Mouse (Mus musculus) thymus, adult 2 months (tissue): ENCODE measurements around the gene Sh3d21. TPM values are rescaled to one million over a fixed set of nuclear protein-coding genes. Genes with fewer than 3 reads are reported as not detected.
"Not testable (repeated sequence)": the region's sequence is repeated elsewhere in the genome, so short reads cannot be mapped to it uniquely, and the experiment has no call there.

Experiments
- DNase-seq: peaks from one replicate; pipeline ENCODE4 v3.0.0; 2021
- H3K27ac ChIP-seq: fragments of 200-500 bp; 2 replicates; pipeline ENCODE4 v1.5.1; 2012; ENCODE audit warnings: low read length, control low read depth; ENCODE audit not compliant: control insufficient read depth, insufficient read depth
- H3K27me3 ChIP-seq: fragments of 200-500 bp; 2 replicates; pipeline ENCODE4 v1.6.1; 2012; ENCODE audit warnings: mild to moderate bottlenecking, low read length, moderate library complexity, mixed read lengths; ENCODE audit not compliant: control insufficient read depth, insufficient read depth
- H3K36me3 ChIP-seq: fragments of 200-500 bp; 2 replicates; pipeline ENCODE4 v1.6.1; 2012; ENCODE audit warnings: mild to moderate bottlenecking, low read length, moderate library complexity; ENCODE audit not compliant: control insufficient read depth, insufficient read depth
- H3K4me1 ChIP-seq: fragments of 200-500 bp; replicated peaks from 2 replicates; pipeline ENCODE4 v1.6.1; 2012; ENCODE audit warnings: low read length; ENCODE audit not compliant: control insufficient read depth, insufficient read depth
- H3K4me3 ChIP-seq: fragments of 200-500 bp; 2 replicates; pipeline ENCODE4 v1.5.1; 2012; ENCODE audit warnings: mild to moderate bottlenecking, low read length, control low read depth, moderate library complexity; ENCODE audit not compliant: control insufficient read depth, insufficient read depth
- CTCF ChIP-seq: fragments of 200-500 bp; IDR thresholded peaks from 2 replicates; pipeline ENCODE4 v1.5.1; 2012; ENCODE audit warnings: mild to moderate bottlenecking, control low read depth, low read length, moderate library complexity, borderline replicate concordance; ENCODE audit not compliant: control insufficient read depth, poor library complexity, insufficient read depth; ENCODE audit errors: extremely low read depth
- POLR2A ChIP-seq: fragments of 200-500 bp; IDR thresholded peaks from 2 replicates; pipeline ENCODE4 v1.6.1; 2012; ENCODE audit warnings: mild to moderate bottlenecking, low read length, control low read depth, moderate library complexity; ENCODE audit not compliant: control insufficient read depth, poor library complexity, insufficient read depth; ENCODE audit errors: extremely low read depth
- WGBS: fragments of 180-500 bp; shearing (Covaris S2); methylation state at CpG from one replicate; pipeline ENCODE4 v1.1.7; 2018; 5-methylcytosine and 5-hydroxymethylcytosine counted together
- polyA plus RNA-seq: library from polyadenylated mRNA; depleted of rRNA; stranded (reverse); fragments of >200 nt; gene quantifications from 2 replicates; pipeline ENCODE4 v1.2.3, GENCODE M21; 2012

The Sh3d21 gene
- polyA plus RNA-seq, 1 experiment = 1.2 TPM

- H3K27me3 ChIP-seq = no peaks in the 10 kb centered on the region
- DNase-seq = no peak
- TF ChIP-seq POLR2A = no peak
- TF ChIP-seq CTCF = no peak
- 96% methylated on average over 5 of the region's 5 CpGs for WGBS
- peaks cover 94% of the 10 kb centered on the region for H3K36me3 ChIP-seq
- no peak overlapping the region for H3K27ac ChIP-seq
- H3K4me1 ChIP-seq = no peaks in the 10 kb centered on the region
- no peak overlapping the region for H3K4me3 ChIP-seq
Observed at GRCm38 (mm10) chr4:126173800-126174199, 10.5 kb upstream of the Sh3d21 start.

GRCm38 (mm10) chr4:126170737-126171136 lies 7.4 kb upstream of the Sh3d21 start:
- H3K27ac ChIP-seq, H3K4me1 ChIP-seq, DNase-seq, H3K27me3 ChIP-seq, H3K4me3 ChIP-seq: not testable (repeated sequence)
- 98% methylated on average over 5 of the region's 5 CpGs for WGBS
- peaks cover 88% of the 10 kb centered on the region for H3K36me3 ChIP-seq

- peaks cover 69% of the 10 kb centered on the region for H3K36me3 ChIP-seq
- H3K27me3 ChIP-seq = no peaks in the 10 kb centered on the region
- DNase-seq = no peak
- 92% methylated on average over 6 of the region's 6 CpGs for WGBS
- no peak overlapping the region for H3K4me3 ChIP-seq
- H3K27ac ChIP-seq = no peak overlapping the region
- no peak for TF ChIP-seq CTCF
- no peak for TF ChIP-seq POLR2A
- H3K4me1 ChIP-seq = no peaks in the 10 kb centered on the region
Observed at GRCm38 (mm10) chr4:126168851-126169250, 5.6 kb upstream of the Sh3d21 start.

GRCm38 (mm10) chr4:126166084-126166483 lies 2.8 kb upstream of the Sh3d21 start:
- peaks cover 42% of the 10 kb centered on the region for H3K36me3 ChIP-seq
- no peak overlapping the region for H3K4me3 ChIP-seq
- DNase-seq = no peak
- TF ChIP-seq CTCF = no peak
- TF ChIP-seq POLR2A = no peak
- H3K27me3 ChIP-seq = no peaks in the 10 kb centered on the region
- 96% methylated on average over 3 of the region's 3 CpGs for WGBS
- H3K4me1 ChIP-seq = peaks cover 11% of the 10 kb centered on the region
- no peak overlapping the region for H3K27ac ChIP-seq

GRCm38 (mm10) chr4:126165092-126165491 lies 1.8 kb upstream of the Sh3d21 start:
- Histone ChIP-seq H3K36me3 (peaks cover 32% of the 10 kb centered on the region), H3K4me1 (peaks cover 11% of the 10 kb centered on the region)
- not testable (repeated sequence) for H3K4me3 ChIP-seq, H3K27ac ChIP-seq, DNase-seq, H3K27me3 ChIP-seq
- WGBS = 80% methylated on average over 10 of the region's 10 CpGs

GRCm38 (mm10) chr4:126163685-126164084 lies 394 bp upstream of the Sh3d21 start:
- H3K27me3 ChIP-seq = no peaks in the 10 kb centered on the region
- TF ChIP-seq POLR2A = no peak
- TF ChIP-seq CTCF = no peak
- H3K27ac ChIP-seq = no peak overlapping the region
- H3K4me3 ChIP-seq = no peak overlapping the region
- DNase-seq = no peak
- peaks cover 18% of the 10 kb centered on the region for H3K36me3 ChIP-seq
- WGBS = 91% methylated on average over 4 of the region's 4 CpGs
- H3K4me1 ChIP-seq = peaks cover 11% of the 10 kb centered on the region

- H3K27me3 ChIP-seq = no peaks in the 10 kb centered on the region
- H3K4me3 ChIP-seq = peak overlapping the region; percentile 84
- no peak overlapping the region for H3K27ac ChIP-seq
- peaks cover 11% of the 10 kb centered on the region for H3K4me1 ChIP-seq
- TF ChIP-seq POLR2A (0 out of 2 replicates have a peak, but pooled peaks have one; percentile 32), CTCF (no peak)
- peak; percentile 87 for DNase-seq
- H3K36me3 ChIP-seq = peaks cover 10% of the 10 kb centered on the region; the same call in 1 of the 2 replicates
- WGBS = under 1% methylated on average over 44 of the region's 44 CpGs
Observed at GRCm38 (mm10) chr4:126162544-126163066, 686 bp downstream of the Sh3d21 start.
